Mouse (Mus musculus): ENCODE measurements at regions not wholly inside any gene's neighbourhood (a gene's known extent, or its start where the extent isn't known, plus 50 kb on each side); places are given as distances from the start of the nearest gene placed in this dataset.
"Not testable (repeated sequence)": the region's sequence is repeated elsewhere in the genome, so short reads cannot be mapped to it uniquely, and the experiment has no call there.

DNA sequence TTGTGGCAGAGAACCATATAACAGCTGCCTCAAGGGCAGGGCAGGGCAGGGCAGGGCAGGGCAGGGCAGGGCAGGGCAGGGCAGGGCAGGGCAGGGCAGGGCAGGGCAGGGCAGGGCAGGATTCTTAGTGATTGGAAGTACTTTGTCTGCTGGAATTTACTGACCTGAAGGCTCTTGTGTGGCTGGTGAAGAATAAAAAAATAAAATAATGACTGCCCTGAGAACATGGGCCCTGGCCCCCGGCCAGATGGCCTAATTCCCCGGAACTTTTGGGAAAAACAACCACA, 169.3 kb downstream of the Qk start:
- not testable (repeated sequence) for DNase-seq (ENCODE audit: low read depth, low spot score)

DNA sequence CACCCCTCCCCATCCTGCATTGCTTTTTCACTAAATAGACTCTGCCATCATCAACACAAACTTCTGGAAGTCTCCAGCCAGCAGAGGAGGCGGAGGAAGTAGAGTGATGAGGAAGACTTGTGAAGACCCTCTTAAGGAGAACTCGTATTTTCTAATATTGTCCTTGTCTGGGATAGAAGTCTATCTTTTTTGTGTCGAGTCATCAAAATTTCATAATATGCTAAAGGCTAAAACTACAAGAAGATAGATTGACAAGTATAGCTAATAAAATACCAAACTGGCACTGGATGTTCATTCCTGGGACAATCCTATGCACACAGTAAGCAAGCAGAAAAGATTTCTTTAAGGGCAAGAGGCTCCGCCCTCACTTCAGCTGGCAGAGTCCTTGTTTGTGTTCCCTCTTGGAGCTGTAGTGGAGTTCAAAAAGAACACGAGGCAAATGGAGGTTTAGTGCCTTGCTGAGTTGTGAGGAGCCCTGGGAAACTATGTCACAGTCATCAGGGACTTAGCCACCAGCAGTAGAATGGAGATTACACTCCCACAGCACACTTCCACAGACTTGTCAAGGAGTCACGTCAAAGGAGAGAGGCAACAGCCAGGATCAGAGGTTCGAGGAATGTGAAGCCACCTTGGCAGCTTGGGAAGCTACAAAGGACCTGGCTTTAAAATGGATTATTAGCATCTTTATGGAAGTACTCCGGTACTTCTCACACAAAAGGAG, 169.8 kb downstream of the Qk start:
- DNase-seq (ENCODE audit: low read depth, low spot score): no peak

- no peak for DNase-seq (ENCODE audit: low read depth, low spot score)
These were observed 172.5 kb downstream of the Qk start for GRCm38 (mm10) chr17:10147106-10147505.

DNA sequence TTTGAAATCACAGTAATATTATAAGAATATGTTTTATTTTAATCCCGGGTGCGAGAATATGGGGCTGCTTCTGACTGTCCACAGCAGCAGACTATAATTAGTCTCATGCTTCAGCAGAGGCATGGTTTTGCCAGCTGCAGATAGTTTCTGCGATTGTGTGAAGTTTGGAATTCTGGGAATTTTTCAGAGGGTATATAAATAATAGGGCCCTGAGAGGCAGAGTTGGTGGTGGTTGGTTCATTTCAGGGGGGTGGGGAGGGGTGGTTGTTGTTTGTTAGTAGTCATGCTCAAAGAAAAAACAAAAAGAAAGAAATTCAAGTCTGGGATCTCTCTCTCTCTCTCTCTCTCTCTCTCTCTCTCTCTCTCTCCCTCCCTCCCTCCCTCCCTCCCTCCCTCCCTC, 173.1 kb downstream of the Qk start:
- peak; percentile 28 for DNase-seq (ENCODE audit: low read depth, low spot score)

- DNase-seq (ENCODE audit: low read depth, low spot score): no peak
These were observed 180.8 kb downstream of the Qk start for GRCm38 (mm10) chr17:10138847-10139246.

DNA sequence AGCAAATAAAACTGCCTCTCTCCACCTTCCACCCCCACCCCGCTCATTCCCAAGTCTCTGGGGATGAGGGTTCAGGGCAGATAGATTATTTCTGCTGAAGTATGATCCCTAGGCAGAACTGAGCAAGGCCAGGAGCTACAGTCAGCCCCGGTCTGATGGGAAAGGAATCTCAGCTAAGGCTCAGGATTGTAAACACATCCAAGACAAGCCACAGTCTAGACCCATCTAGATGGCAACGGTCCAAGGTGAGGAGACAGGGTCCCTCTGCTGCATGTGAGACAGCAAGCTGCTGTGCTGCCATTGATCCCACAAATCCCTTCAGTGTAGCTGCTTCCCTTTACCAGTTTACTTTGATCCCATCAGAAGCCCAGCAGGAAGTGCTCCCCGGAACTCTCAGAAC, 181.3 kb downstream of the Qk start:
- no peak for DNase-seq (ENCODE audit: low read depth, low spot score)

DNA sequence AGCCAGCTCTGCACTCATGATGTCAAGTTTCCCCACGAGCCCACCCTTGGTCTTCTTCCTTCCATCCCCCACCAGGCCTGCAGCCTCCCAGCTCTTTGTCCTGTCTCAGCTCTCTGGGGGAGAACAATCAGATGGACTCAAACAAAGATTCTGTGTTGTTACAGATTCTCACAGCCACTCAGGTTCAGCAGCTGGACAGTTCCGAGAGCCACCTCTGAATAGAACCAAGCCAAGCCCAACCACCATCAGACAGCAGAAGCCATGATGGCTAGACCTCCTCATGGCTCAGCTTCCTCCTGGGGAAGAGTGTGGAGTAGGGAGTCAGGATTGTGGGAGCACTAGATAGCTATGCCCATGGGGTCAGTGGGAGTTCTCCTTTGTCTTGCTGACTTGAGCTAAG, 184.5 kb downstream of the Qk start:
- DNase-seq (ENCODE audit: low read depth, low spot score): no peak

GRCm38 (mm10) chr17:10128591-10128990, 191.1 kb downstream of the Qk start:
- DNase-seq (ENCODE audit: low read depth, low spot score): no peak

DNA sequence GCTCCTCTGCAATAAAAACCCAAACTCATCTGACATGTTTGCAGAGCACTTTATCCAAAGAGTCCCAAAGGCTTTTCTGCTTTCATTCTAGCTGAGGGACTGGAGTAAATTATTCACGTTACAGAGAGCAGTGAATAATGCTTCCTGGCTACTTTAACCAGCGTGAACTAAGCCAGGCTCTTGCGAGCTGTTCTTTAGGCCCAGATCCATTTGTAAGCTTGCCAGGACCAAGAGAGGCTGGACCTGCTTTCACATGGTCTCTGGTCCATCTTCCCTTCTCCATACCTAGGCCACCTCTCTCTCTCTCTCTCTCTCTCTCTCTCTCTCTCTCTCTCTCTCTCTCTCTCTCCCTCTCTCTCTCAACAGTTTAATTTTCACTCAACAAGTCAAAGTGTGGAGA, 197.2 kb downstream of the Qk start:
- DNase-seq (ENCODE audit: low read depth, low spot score): no peak

- DNase-seq (ENCODE audit: low read depth, low spot score): no peak
These were observed 207.5 kb downstream of the Qk start for GRCm38 (mm10) chr17:10112118-10112517.

- DNase-seq (ENCODE audit: low read depth, low spot score): no peak
These were observed 209.3 kb downstream of the Qk start for GRCm38 (mm10) chr17:10110375-10110675.

DNA sequence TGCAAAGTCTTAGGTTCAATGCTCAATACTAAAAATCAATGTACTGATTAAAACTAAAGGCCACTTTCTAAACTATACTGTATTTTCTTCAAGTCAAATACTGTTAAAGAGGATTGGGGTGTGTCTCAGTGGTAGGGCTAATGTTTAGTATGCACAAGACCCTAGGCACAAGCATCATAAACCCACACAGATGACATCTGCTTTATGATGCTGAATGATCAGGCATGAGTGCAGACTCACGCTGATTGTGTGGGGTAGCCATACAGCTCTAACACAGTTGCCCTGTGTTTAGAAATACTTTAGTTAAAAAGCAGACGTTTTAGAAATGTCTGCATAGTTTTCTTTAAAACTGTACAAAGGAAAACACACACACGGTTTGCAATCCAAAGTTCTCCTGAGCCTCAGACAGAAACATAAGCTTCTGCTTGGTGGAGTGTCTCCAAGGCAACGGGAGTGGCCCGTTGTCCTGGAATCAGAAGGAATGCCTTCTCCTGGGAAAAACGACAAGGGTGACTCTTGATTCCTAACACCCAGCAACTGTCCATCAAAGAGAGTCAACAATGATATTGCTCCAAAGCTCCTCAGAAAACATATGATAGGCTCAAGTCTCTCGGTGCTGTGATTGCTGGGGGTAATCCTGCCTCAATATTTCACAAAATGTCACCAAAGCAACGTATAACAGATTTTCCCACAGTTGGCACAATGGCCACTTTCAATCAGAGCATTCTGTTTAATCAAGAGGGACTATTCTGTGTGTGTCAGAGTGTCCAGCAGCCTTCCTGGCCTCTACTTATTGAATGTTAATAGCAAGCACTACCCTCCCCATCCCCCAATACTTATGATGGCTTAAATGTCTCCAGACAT, 209.9 kb downstream of the Qk start:
- peak; percentile 36 for DNase-seq (ENCODE audit: low read depth, low spot score)

GRCm38 (mm10) chr17:10105299-10105698, 214.4 kb downstream of the Qk start:
- DNase-seq (ENCODE audit: low read depth, low spot score): peak; percentile 43

- DNase-seq (ENCODE audit: low read depth, low spot score): peak; percentile 8
These were observed 221.5 kb downstream of the Qk start for GRCm38 (mm10) chr17:10098199-10098598.

DNA sequence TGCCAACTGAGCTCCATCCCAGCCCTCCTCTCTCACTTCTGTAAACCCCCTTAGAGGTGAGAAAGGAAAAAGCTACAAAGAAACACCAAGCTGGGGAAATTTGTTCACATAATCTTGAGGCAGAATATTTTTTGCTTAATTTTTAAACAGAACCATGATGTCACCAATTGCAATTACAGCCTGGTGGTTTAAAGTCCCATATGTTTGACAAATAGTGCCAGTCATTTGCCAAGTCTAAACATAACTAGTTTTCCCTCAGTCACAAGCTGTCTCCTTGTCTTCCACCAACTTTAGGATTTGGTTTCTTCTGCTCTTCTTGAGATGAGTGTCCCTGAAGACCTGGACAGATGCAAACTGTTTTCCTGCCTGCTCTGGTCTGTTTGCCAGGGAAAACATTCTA, 222.0 kb downstream of the Qk start:
- DNase-seq (ENCODE audit: low read depth, low spot score): peak; percentile 55

GRCm38 (mm10) chr17:10095841-10096301, 223.8 kb downstream of the Qk start:
- no peak for DNase-seq (ENCODE audit: low read depth, low spot score)

DNA sequence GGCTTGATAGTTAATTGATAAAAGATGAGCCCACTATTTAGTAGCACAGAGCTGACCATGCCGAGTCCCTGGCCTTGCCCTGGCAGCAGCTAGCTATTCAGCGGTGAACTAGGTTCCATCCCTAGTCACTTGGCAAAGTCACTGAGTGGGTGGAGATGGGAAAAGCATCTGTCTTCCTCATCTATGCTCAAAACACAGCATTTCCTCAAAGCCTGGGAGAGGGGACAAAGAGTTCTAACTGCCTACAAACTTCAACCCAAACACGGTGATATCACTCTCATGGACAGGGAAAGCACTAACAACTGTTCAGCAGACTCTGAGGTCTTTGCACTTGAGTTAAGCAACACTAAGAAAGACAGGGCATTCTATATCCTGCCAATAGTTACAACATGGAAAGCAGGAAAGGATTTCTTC, 225.5 kb downstream of the Qk start:
- peak; percentile 30 for DNase-seq (ENCODE audit: low read depth, low spot score)

- peak; percentile 66 for DNase-seq (ENCODE audit: low read depth, low spot score)
These were observed 226.1 kb downstream of the Qk start for GRCm38 (mm10) chr17:10093437-10094107.

GRCm38 (mm10) chr17:10087192-10087886, 232.3 kb downstream of the Qk start:
- no peak for DNase-seq (ENCODE audit: low read depth, low spot score)

- DNase-seq (ENCODE audit: low read depth, low spot score): no peak
These were observed 233.1 kb downstream of the Qk start for GRCm38 (mm10) chr17:10086558-10086957.

GRCm38 (mm10) chr17:10086132-10086531, 233.5 kb downstream of the Qk start:
- peak; percentile 52 for DNase-seq (ENCODE audit: low read depth, low spot score)

DNA sequence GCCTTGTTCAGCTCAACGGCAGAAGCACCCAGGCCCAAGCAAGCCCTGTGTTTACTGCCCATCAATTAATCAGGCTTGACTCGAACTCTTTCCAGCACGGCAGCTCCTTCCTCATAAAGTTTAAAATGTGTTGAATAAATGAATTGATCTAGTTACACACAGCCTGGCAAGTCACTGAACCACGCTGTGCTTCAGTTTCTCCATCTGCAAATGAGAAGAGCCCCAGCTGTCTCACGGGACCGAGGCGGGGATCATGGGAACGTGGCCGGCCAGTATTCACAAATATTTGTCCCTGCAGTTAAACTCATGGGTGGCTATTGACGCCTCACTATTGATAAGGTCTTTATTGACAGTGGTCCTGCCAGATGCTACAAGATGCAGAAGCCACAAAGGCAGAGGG, 237.9 kb downstream of the Qk start:
- no peak for DNase-seq (ENCODE audit: low read depth, low spot score)

Measured in brain, adult 2 months (tissue).